Mouse (Mus musculus) activated CD4-positive, CD25-positive, alpha-beta regulatory T cell, adult 4 months (primary cell): ENCODE results near the gene Mcm3. TPM values are rescaled to one million over a fixed set of nuclear protein-coding genes. Genes with fewer than 3 reads are reported as not detected.
"Not testable (repeated sequence)": the region's sequence is repeated elsewhere in the genome, so short reads cannot be mapped to it uniquely, and the experiment has no call there.

Experiments used
- ATAC-seq: one replicate; pipeline ENCODE4 v1.8.0; 2017
- polyA plus RNA-seq, 2 experiments: library from polyadenylated mRNA; unstranded; fragments of 100-300 nt; shearing (Covaris generic); gene quantifications; one replicate each; pipeline ENCODE4 v1.2.1; 2017

Gene Mcm3
- polyA plus RNA-seq, 2 experiments from 2014 or later, result 61.0 to 98.8 TPM

- no peak for ATAC-seq
These were observed 18.3 kb downstream of the Mcm3 start for GRCm38 (mm10) chr1:20801682-20802390.

- ATAC-seq, result no peak
These were observed 18.8 kb downstream of the Mcm3 start for GRCm38 (mm10) chr1:20801275-20801674.

- ATAC-seq, result no peak
These were observed 24.9 kb downstream of the Mcm3 start for GRCm38 (mm10) chr1:20795178-20795577.

- ATAC-seq, result no peak
These were observed 25.4 kb downstream of the Mcm3 start for GRCm38 (mm10) chr1:20794760-20795159.

GRCm38 (mm10) chr1:20791414-20791813, 28.7 kb downstream of the Mcm3 start:
- no peak for ATAC-seq

- not testable (repeated sequence) for ATAC-seq
These were observed 29.6 kb downstream of the Mcm3 start, which contains the start of gene Il17f for GRCm38 (mm10) chr1:20790517-20790916. Il17f (minus strand) TSS chr1:20790617.

- ATAC-seq, result no peak
These were observed 31.7 kb downstream of the Mcm3 start for GRCm38 (mm10) chr1:20788419-20788818.

GRCm38 (mm10) chr1:20787046-20787445, 33.1 kb downstream of the Mcm3 start:
- ATAC-seq, result no peak

- ATAC-seq, result no peak
These were observed 41.7 kb downstream of the Mcm3 start for GRCm38 (mm10) chr1:20778366-20778765.

- ATAC-seq, result not testable (repeated sequence)
These were observed 45.9 kb downstream of the Mcm3 start for GRCm38 (mm10) chr1:20774026-20774730.

GRCm38 (mm10) chr1:20766526-20766925, 53.6 kb downstream of the Mcm3 start:
- no peak for ATAC-seq

- ATAC-seq, result no peak
These were observed 58.7 kb downstream of the Mcm3 start for GRCm38 (mm10) chr1:20761411-20761810.

- ATAC-seq, result no peak
These were observed 59.8 kb downstream of the Mcm3 start for GRCm38 (mm10) chr1:20760331-20760730.

GRCm38 (mm10) chr1:20759799-20760198, 60.3 kb downstream of the Mcm3 start:
- ATAC-seq, result no peak

GRCm38 (mm10) chr1:20757586-20757985, 62.5 kb downstream of the Mcm3 start:
- no peak for ATAC-seq

GRCm38 (mm10) chr1:20754439-20754838, 65.7 kb downstream of the Mcm3 start:
- no peak for ATAC-seq

Other genes with a start within 250 kb of the Mcm3 start
- under 1 TPM in 1 of 2 experiments, not detected in 1; 0.49 TPM for gene Pkhd1, start 202.2 kb downstream of the Mcm3 start, polyA plus RNA-seq
- not detected for gene Il17a, start 89.4 kb downstream of the Mcm3 start, polyA plus RNA-seq
- not detected for gene Il17f, start 29.7 kb downstream of the Mcm3 start, polyA plus RNA-seq
- 1 to 10 TPM; 2.3 to 4.3 TPM for gene Paqr8, start 70.3 kb upstream of the Mcm3 start, polyA plus RNA-seq
- gene Efhc1, start 131.3 kb upstream of the Mcm3 start, polyA plus RNA-seq, result 1 to 10 TPM in 1 of 2 experiments, under 1 TPM in 1; 0.65 to 1.3 TPM